ENCODE assay signal across 18 mouse cellular contexts in the genomic region with DNA sequence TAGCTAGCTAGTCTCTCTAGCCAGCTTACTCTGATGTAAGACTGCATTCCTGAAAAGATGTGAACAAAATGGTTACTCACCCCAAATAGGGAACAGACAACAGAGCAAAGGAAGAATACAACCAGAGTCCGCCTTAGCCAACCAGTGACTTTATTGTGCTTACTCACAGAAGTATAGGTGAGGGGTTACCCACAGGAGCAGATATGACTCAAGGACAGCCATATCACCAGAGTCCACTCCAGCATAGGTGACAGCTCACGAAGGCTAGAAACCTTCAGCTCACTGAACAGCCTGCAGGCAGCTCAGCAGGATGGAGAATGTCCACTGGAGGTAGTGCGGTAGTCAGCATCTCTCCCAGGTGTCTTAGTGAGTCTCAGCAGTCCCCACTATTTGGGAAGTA.
"Had no signal": no experiment of that assay in that cellular context is flagged by ENCODE, and none has a peak within 500 bp of the region (broad histone marks: within the 10 kb centered on the region; RNA-seq: fewer than 3 reads in every experiment).

No protein-coding gene starts in this region.

- H3K36me3 ChIP-seq: liver, embryonic 15.5 days; lung, embryonic 15.5 days; midbrain, embryonic 12.5 days; neural tube, embryonic 12.5 days; stomach, embryonic 15.5 days had no signal

- H3K9me3 ChIP-seq: liver, embryonic 15.5 days; lung, embryonic 15.5 days; midbrain, embryonic 12.5 days; stomach, embryonic 15.5 days had no signal

- H3K27ac ChIP-seq: liver, embryonic 15.5 days; lung, embryonic 15.5 days; macrophage; midbrain, embryonic 12.5 days; neural tube, embryonic 12.5 days; stomach, embryonic 15.5 days had no signal

- DNase-seq: liver, postnatal 0 days; lung, adult 2 months; lung, postnatal 14 days; lung, postnatal 36 days; midbrain, embryonic 14.5 days; right cerebral cortex, postnatal 14 days; spleen, adult 18-20 months; thymus, adult 18-20 months; thymus, postnatal 14 days; thymus, postnatal 36 days had no signal

- H3K4me1 ChIP-seq: midbrain, embryonic 12.5 days; neural tube, embryonic 12.5 days; stomach, embryonic 15.5 days had no signal

- H3K27me3 ChIP-seq: liver, embryonic 15.5 days; lung, embryonic 15.5 days; midbrain, embryonic 12.5 days; neural tube, embryonic 12.5 days; stomach, embryonic 15.5 days had no signal

- H3K9ac ChIP-seq: liver, embryonic 15.5 days; liver, postnatal 0 days; lung, embryonic 15.5 days; midbrain, embryonic 12.5 days; neural tube, embryonic 12.5 days; stomach, embryonic 15.5 days had no signal

- H3K4me3 ChIP-seq: liver, embryonic 15.5 days; lung, embryonic 15.5 days; megakaryocyte, embryonic 14.5 days; midbrain, embryonic 12.5 days; neural tube, embryonic 12.5 days; stomach, embryonic 15.5 days had no signal

- ATAC-seq: liver, postnatal 0 days; lung, postnatal 0 days had no signal

- H3K4me2 ChIP-seq: liver, embryonic 15.5 days; lung, embryonic 15.5 days; midbrain, embryonic 12.5 days; neural tube, embryonic 12.5 days; stomach, embryonic 15.5 days had no signal
